Comparison of ENCODE assay signal across 19 mouse cellular contexts in genomic region chr7:70565034-70565433, GRCm38 (mm10).
A peak's percentile ranks its signal among the peaks of the same experiment; 100 is the strongest.
DNase-seq lines count a peak whose midpoint lies in the region; ATAC-seq and TF ChIP-seq lines count a peak whose summit lies in the region.
"Had no signal": no experiment of that assay in that cellular context is flagged by ENCODE, and none has a peak within 500 bp of the region (broad histone marks: within the 10 kb centered on the region; RNA-seq: fewer than 3 reads in every experiment).

No protein-coding gene starts in this region.

- peak; percentile 76; the same call in 1 of the 2 replicates for ATAC-seq in intestine, embryonic 15.5 days
- no peak for ATAC-seq in intestine, postnatal 0 days
- peak; percentile 77; the same call in 1 of the 2 replicates for ATAC-seq in intestine, embryonic 16.5 days
- ATAC-seq: activated CD4-positive, CD25-positive, alpha-beta regulatory T cell, adult 4 months; CD4-positive, CD25-positive, alpha-beta regulatory T cell, adult 4 months; Patski had no signal

- H3K36me3 ChIP-seq in intestine, embryonic 15.5 days = no peaks in the 10 kb centered on the region
- H3K36me3 ChIP-seq in intestine, postnatal 0 days (ENCODE audit: control insufficient read depth, insufficient read depth) = no peaks in the 10 kb centered on the region
- H3K36me3 ChIP-seq in intestine, embryonic 16.5 days (ENCODE audit: control insufficient read depth, insufficient read depth, low read length) = no peaks in the 10 kb centered on the region
- H3K36me3 ChIP-seq: G1E had no signal

- DNase-seq in cerebellum, postnatal 25 days = no peak
- DNase-seq: adrenal gland, adult 2 months; adrenal gland, adult 8-10 months; adrenal gland, postnatal 10 days; adrenal gland, postnatal 14 days; adrenal gland, postnatal 25 days; adrenal gland, postnatal 36 days; B cell, adult 2 months; cerebellum, adult 11 months; cerebellum, adult 11-12 months; cerebellum, adult 18-20 months had no signal

- no peaks in the 10 kb centered on the region for H3K4me1 ChIP-seq in intestine, embryonic 15.5 days (replicated peaks)
- no peaks in the 10 kb centered on the region; the same call in 1 of the 2 replicates for H3K4me1 ChIP-seq in intestine, postnatal 0 days (replicated peaks; ENCODE audit: control insufficient read depth, insufficient read depth, low read length)
- H3K4me1 ChIP-seq in intestine, embryonic 16.5 days (ENCODE audit: control insufficient read depth, insufficient read depth, low read length) = no peaks in the 10 kb centered on the region

- H3K27ac ChIP-seq in intestine, embryonic 15.5 days = no peak overlapping the region
- no peak overlapping the region for H3K27ac ChIP-seq in intestine, postnatal 0 days (ENCODE audit: low read depth, low read length)
- no peak overlapping the region for H3K27ac ChIP-seq in intestine, embryonic 16.5 days (ENCODE audit: low read length)

- TF ChIP-seq CTCF in intestine, postnatal 0 days (IDR thresholded peaks at IDR 0.05; ENCODE audit: low read depth) = no peak

- H3K27me3 ChIP-seq in intestine, embryonic 15.5 days (replicated peaks) = no peaks in the 10 kb centered on the region
- 0 out of 2 replicates have a peak, but pooled peaks cover 3% of the 10 kb centered on the region for H3K27me3 ChIP-seq in intestine, postnatal 0 days (replicated peaks; ENCODE audit: control insufficient read depth, insufficient read depth, low read length)
- no peaks in the 10 kb centered on the region for H3K27me3 ChIP-seq in intestine, embryonic 16.5 days (replicated peaks; ENCODE audit: control insufficient read depth, insufficient read depth, low read length)
- H3K27me3 ChIP-seq: CH12.LX, Patski had no signal

- H3K4me3 ChIP-seq in intestine, embryonic 15.5 days (replicated peaks) = no peak overlapping the region
- no peak overlapping the region for H3K4me3 ChIP-seq in intestine, postnatal 0 days (ENCODE audit: low read depth, low read length)
- H3K4me3 ChIP-seq in intestine, embryonic 16.5 days (ENCODE audit: low read length) = no peak overlapping the region

- H3K9me3 ChIP-seq in intestine, embryonic 15.5 days = no peaks in the 10 kb centered on the region
- H3K9me3 ChIP-seq in intestine, postnatal 0 days (ENCODE audit: control insufficient read depth) = no peaks in the 10 kb centered on the region
- H3K9me3 ChIP-seq in intestine, embryonic 16.5 days (ENCODE audit: control insufficient read depth, low read length) = no peaks in the 10 kb centered on the region

- WGBS in intestine, embryonic 15.5 days = 42% methylated on average over 1 of the region's 1 CpGs
- 25% methylated on average over 1 of the region's 1 CpGs for WGBS in intestine, postnatal 0 days
- 50% methylated on average over 1 of the region's 1 CpGs for WGBS in intestine, embryonic 16.5 days

- no peak overlapping the region for H3K4me2 ChIP-seq in intestine, embryonic 15.5 days (replicated peaks)
- no peak overlapping the region for H3K4me2 ChIP-seq in intestine, postnatal 0 days (replicated peaks; ENCODE audit: low read depth)
- no peak overlapping the region for H3K4me2 ChIP-seq in intestine, embryonic 16.5 days (ENCODE audit: low read depth, low read length)

- H3K9ac ChIP-seq in intestine, embryonic 15.5 days = no peak overlapping the region
- H3K9ac ChIP-seq in intestine, postnatal 0 days (ENCODE audit: low read depth, low read length) = no peak overlapping the region
- H3K9ac ChIP-seq in intestine, embryonic 16.5 days (ENCODE audit: low read depth, low read length) = no peak overlapping the region
